ENCODE assay signal across 9 mouse cellular contexts in genomic region chr14:60529022-60529421, GRCm38 (mm10).
DNase-seq lines count a peak whose midpoint lies in the region; ATAC-seq and TF ChIP-seq lines count a peak whose summit lies in the region.
"Had no signal": no experiment of that assay in that cellular context is flagged by ENCODE, and none has a peak within 500 bp of the region (broad histone marks: within the 10 kb centered on the region; RNA-seq: fewer than 3 reads in every experiment).

No protein-coding gene starts in this region.

- H3K4me2 ChIP-seq in hindbrain, embryonic 12.5 days (replicated peaks): no peak overlapping the region
- no peak overlapping the region for H3K4me2 ChIP-seq in lung, embryonic 14.5 days
- H3K4me2 ChIP-seq: liver, embryonic 15.5 days had no signal

- no peak for ATAC-seq in hindbrain, embryonic 12.5 days (ENCODE audit: low FRiP score)
- no peak for ATAC-seq in lung, embryonic 14.5 days (ENCODE audit: insufficient read depth)

- 21% methylated on average over 3 of the region's 3 CpGs for WGBS in heart, adult 2 months
- WGBS in hindbrain, embryonic 12.5 days: 52% methylated on average over 3 of the region's 3 CpGs
- 72% methylated on average over 3 of the region's 3 CpGs for WGBS in lung, embryonic 14.5 days
- WGBS in thymus, adult 2 months: 95% methylated on average over 3 of the region's 3 CpGs

- 0 out of 2 replicates have a peak, but pooled peaks have one; percentile 32 for TF ChIP-seq EP300 in heart, adult 2 months (IDR thresholded peaks at IDR 0.05; ENCODE audit: insufficient read depth, low read depth, low read length)

- H3K36me3 ChIP-seq in heart, adult 2 months (ENCODE audit: control insufficient read depth, insufficient read depth, low read length): no peaks in the 10 kb centered on the region
- no peaks in the 10 kb centered on the region for H3K36me3 ChIP-seq in hindbrain, embryonic 12.5 days
- H3K36me3 ChIP-seq in lung, embryonic 14.5 days (ENCODE audit: insufficient read depth): no peaks in the 10 kb centered on the region
- H3K36me3 ChIP-seq in thymus, adult 2 months (ENCODE audit: control insufficient read depth, insufficient read depth, low read length): no peaks in the 10 kb centered on the region
- H3K36me3 ChIP-seq: liver, embryonic 15.5 days had no signal

- H3K9me3 ChIP-seq in hindbrain, embryonic 12.5 days (replicated peaks): no peaks in the 10 kb centered on the region
- H3K9me3 ChIP-seq in lung, embryonic 14.5 days (ENCODE audit: low read depth, low read length): no peaks in the 10 kb centered on the region
- H3K9me3 ChIP-seq: liver, embryonic 15.5 days had no signal

- H3K79me2 ChIP-seq in heart, adult 2 months (replicated peaks; ENCODE audit: control insufficient read depth, insufficient read depth, low read length): no peaks in the 10 kb centered on the region

- peaks cover 4% of the 10 kb centered on the region for H3K4me1 ChIP-seq in heart, adult 2 months (ENCODE audit: control insufficient read depth, insufficient read depth, low read length)
- H3K4me1 ChIP-seq in hindbrain, embryonic 12.5 days: peaks cover 31% of the 10 kb centered on the region
- H3K4me1 ChIP-seq in lung, embryonic 14.5 days (ENCODE audit: insufficient read depth): no peaks in the 10 kb centered on the region
- no peaks in the 10 kb centered on the region; the same call in 1 of the 2 replicates for H3K4me1 ChIP-seq in thymus, adult 2 months (replicated peaks; ENCODE audit: control insufficient read depth, insufficient read depth, low read length)
- H3K4me1 ChIP-seq: liver, embryonic 15.5 days had no signal

- no peaks in the 10 kb centered on the region for H3K27me3 ChIP-seq in heart, adult 2 months (ENCODE audit: control insufficient read depth, insufficient read depth, low read length)
- H3K27me3 ChIP-seq in hindbrain, embryonic 12.5 days: no peaks in the 10 kb centered on the region
- H3K27me3 ChIP-seq in lung, embryonic 14.5 days (ENCODE audit: insufficient read depth, low read length): no peaks in the 10 kb centered on the region
- no peaks in the 10 kb centered on the region for H3K27me3 ChIP-seq in thymus, adult 2 months (ENCODE audit: control insufficient read depth, insufficient read depth, low read length)
- H3K27me3 ChIP-seq: liver, embryonic 15.5 days had no signal

- TF ChIP-seq POLR2A in heart, adult 2 months (IDR thresholded peaks at IDR 0.05; ENCODE audit: insufficient read depth, low read depth, low read length): no peak
- TF ChIP-seq POLR2A in thymus, adult 2 months (IDR thresholded peaks at IDR 0.05; ENCODE audit: control insufficient read depth, extremely low read depth, insufficient read depth, low read length, poor library complexity): no peak

- peak; percentile 54 to 72 for DNase-seq in heart, adult 2 months
- DNase-seq in heart, postnatal 25 days (ENCODE audit: low spot score): no peak
- DNase-seq in adrenal gland, adult 18-20 months (ENCODE audit: low spot score in 2 of 2): peak; percentile 53 to 73
- peak; percentile 49 to 80 for DNase-seq in cerebellum, postnatal 4 days (ENCODE audit: low spot score in 2 of 2)
- peak; percentile 33 for DNase-seq in lung, embryonic 14.5 days
- no peak for DNase-seq in thymus, adult 2 months
- no peak for DNase-seq in spleen, adult 18-20 months

- H3K9ac ChIP-seq in heart, adult 2 months (ENCODE audit: low read depth, low read length): no peak overlapping the region
- H3K9ac ChIP-seq in hindbrain, embryonic 12.5 days: no peak overlapping the region
- no peak overlapping the region for H3K9ac ChIP-seq in lung, embryonic 14.5 days
- H3K9ac ChIP-seq: liver, embryonic 15.5 days had no signal

- no peak for TF ChIP-seq CTCF in heart, adult 2 months (IDR thresholded peaks at IDR 0.05)
- TF ChIP-seq CTCF in lung, embryonic 14.5 days (IDR thresholded peaks at IDR 0.05; ENCODE audit: low read depth): no peak
- TF ChIP-seq CTCF in thymus, adult 2 months (IDR thresholded peaks at IDR 0.05; ENCODE audit: borderline replicate concordance, control insufficient read depth, extremely low read depth, insufficient read depth, low read length, poor library complexity): no peak

- H3K4me3 ChIP-seq in heart, adult 2 months: no peak overlapping the region
- H3K4me3 ChIP-seq in hindbrain, embryonic 12.5 days: no peak overlapping the region
- H3K4me3 ChIP-seq in lung, embryonic 14.5 days (ENCODE audit: low read depth, low read length): no peak overlapping the region
- H3K4me3 ChIP-seq in thymus, adult 2 months (ENCODE audit: control insufficient read depth, insufficient read depth, low read length): no peak overlapping the region
- H3K4me3 ChIP-seq: liver, embryonic 15.5 days had no signal

- intact Hi-C loops in heart, adult 2 months (cut with DNase I): loop anchor here (5.0 kb wide), 1 partner anchor 243 kb away; no protein-coding TSS in a partner anchor
- intact Hi-C loops in heart, postnatal 25 days (cut with DNase I): no loop called here

- H3K27ac ChIP-seq in heart, adult 2 months: peak overlapping the region; percentile 54
- H3K27ac ChIP-seq in hindbrain, embryonic 12.5 days: 0 out of 2 replicates have a peak overlapping the region, but pooled peaks have one; percentile 32
- H3K27ac ChIP-seq in lung, embryonic 14.5 days (ENCODE audit: low read depth): no peak overlapping the region
- H3K27ac ChIP-seq in thymus, adult 2 months (ENCODE audit: control insufficient read depth, insufficient read depth, low read length): no peak overlapping the region
- H3K27ac ChIP-seq: liver, embryonic 15.5 days had no signal

Comparison
In these comparisons a context has a peak if more than half of its experiments do, and no peak if none do; other contexts are left out.
1. DNase-seq: peak in heart, adult 2 months (2 of 2), adrenal gland, adult 18-20 months (2 of 2), cerebellum, postnatal 4 days (2 of 2) and lung, embryonic 14.5 days (single experiment); none in heart, postnatal 25 days (single experiment), thymus, adult 2 months (single experiment) and spleen, adult 18-20 months (0 of 2).
2. H3K27ac ChIP-seq: peak in heart, adult 2 months (single experiment) and hindbrain, embryonic 12.5 days (single experiment); none in lung, embryonic 14.5 days (single experiment) and thymus, adult 2 months (single experiment).